Mouse (Mus musculus) neural tube, embryonic 14.5 days (tissue): ENCODE data around the gene Cachd1. TPM values are rescaled to one million over a fixed set of nuclear protein-coding genes. Genes with fewer than 3 reads are reported as not detected.

Experiments
- ATAC-seq: fragments of 200-750 bp; cut with Nextera tagmentation; 2 replicates; pipeline ENCODE4 v1.8.0; 2017; ENCODE audit warnings: low read depth, mild to moderate bottlenecking, moderate TSS enrichment, moderate library complexity
- H3K27ac ChIP-seq: fragments of 300-500 bp; sonication (generic); 2 replicates; pipeline ENCODE4 v1.5.1; 2014; ENCODE audit warnings: low read depth, mild to moderate bottlenecking, control low read depth, low read length, moderate library complexity, mixed read lengths
- H3K27me3 ChIP-seq: fragments of 300-500 bp; sonication (generic); 2 replicates; pipeline ENCODE4 v1.6.1; 2014; ENCODE audit warnings: low read length; ENCODE audit not compliant: control insufficient read depth, insufficient read depth
- H3K36me3 ChIP-seq: fragments of 300-500 bp; sonication (generic); 2 replicates; pipeline ENCODE4 v1.6.1; 2014; ENCODE audit warnings: low read length, mixed read lengths; ENCODE audit not compliant: control insufficient read depth, insufficient read depth
- H3K4me1 ChIP-seq: fragments of 300-500 bp; sonication (generic); 2 replicates; pipeline ENCODE4 v1.6.1; 2014; ENCODE audit warnings: low read length; ENCODE audit not compliant: control insufficient read depth, insufficient read depth
- H3K4me2 ChIP-seq: fragments of 300-500 bp; sonication (generic); 2 replicates; pipeline ENCODE4 v1.6.1; 2014; ENCODE audit warnings: mild to moderate bottlenecking, low read depth, low read length, control low read depth
- H3K4me3 ChIP-seq: fragments of 300-500 bp; sonication (generic); 2 replicates; pipeline ENCODE4 v1.5.1; 2014; ENCODE audit warnings: low read depth, low read length, control low read depth, mixed read lengths
- H3K9ac ChIP-seq: fragments of 300-500 bp; sonication (generic); replicated peaks from 2 replicates; pipeline ENCODE4 v1.6.1; 2014; ENCODE audit warnings: low read depth, mild to moderate bottlenecking, control low read depth, low read length, mixed read lengths
- H3K9me3 ChIP-seq: fragments of 300-500 bp; sonication (generic); 2 replicates; pipeline ENCODE4 v1.6.1; 2016; ENCODE audit warnings: low read length; ENCODE audit not compliant: control insufficient read depth
- WGBS: fragments of 180-500 bp; shearing (Covaris S2); extraction: QIAGEN DNeasy Blood & Tissue Kit; methylation state at CpG from one replicate; pipeline ENCODE4 v1.1.7; 2014; 5-methylcytosine and 5-hydroxymethylcytosine counted together
- polyA plus RNA-seq: library from polyadenylated mRNA; unstranded; fragments of >200 nt; fragmentation: Nextera tagmentation; extraction: Ambion mirVana; gene quantifications from 2 replicates; pipeline ENCODE4 v1.2.1, GENCODE M21; 2014

Gene Cachd1
- polyA plus RNA-seq, 1 experiment from 2014 or later: 15.3 TPM

DNA sequence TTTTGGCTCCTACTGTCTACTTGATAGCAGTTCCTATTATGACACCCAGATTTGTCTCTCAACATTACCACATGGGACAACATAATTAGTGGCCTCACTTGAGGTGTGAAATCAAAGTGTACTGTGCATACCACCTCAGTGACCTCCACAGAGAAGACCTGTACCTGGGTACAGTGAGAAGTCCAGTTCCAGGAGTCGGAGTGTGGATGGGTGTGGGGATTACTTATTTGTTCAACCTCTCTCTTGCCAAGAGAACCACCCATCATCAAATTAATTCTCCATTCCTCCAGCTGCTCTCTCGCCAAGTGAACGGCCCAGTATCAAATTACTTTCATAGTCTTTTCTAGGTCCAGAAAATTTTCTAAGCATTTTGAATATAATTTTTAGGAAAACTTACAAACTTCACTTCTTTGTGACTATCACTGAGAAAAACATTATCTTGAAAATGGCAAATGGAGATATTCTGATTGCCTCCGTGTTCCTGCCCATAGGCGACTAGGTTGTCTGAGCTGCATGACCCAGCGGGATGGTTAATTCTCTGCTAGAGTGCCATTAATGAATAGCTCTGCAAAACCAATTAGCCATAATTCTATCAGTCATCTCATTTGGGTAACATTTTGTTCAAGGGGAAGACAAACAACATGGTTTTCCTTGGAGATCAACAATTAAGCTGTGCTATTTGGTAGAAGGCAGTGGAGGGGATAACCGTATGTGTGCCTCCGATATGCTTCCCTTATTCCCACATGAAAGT is 120.0 kb downstream of the Cachd1 start:
- no peak overlapping the region for H3K27ac ChIP-seq
- H3K4me2 ChIP-seq: no peak overlapping the region
- no peaks in the 10 kb centered on the region for H3K36me3 ChIP-seq
- peak; percentile 31 for ATAC-seq
- no peaks in the 10 kb centered on the region for H3K4me1 ChIP-seq
- H3K9me3 ChIP-seq: no peaks in the 10 kb centered on the region
- WGBS: 44% methylated on average over 8 of the region's 8 CpGs
- H3K4me3 ChIP-seq: no peak overlapping the region
- no peak overlapping the region for H3K9ac ChIP-seq
- H3K27me3 ChIP-seq: no peaks in the 10 kb centered on the region

DNA sequence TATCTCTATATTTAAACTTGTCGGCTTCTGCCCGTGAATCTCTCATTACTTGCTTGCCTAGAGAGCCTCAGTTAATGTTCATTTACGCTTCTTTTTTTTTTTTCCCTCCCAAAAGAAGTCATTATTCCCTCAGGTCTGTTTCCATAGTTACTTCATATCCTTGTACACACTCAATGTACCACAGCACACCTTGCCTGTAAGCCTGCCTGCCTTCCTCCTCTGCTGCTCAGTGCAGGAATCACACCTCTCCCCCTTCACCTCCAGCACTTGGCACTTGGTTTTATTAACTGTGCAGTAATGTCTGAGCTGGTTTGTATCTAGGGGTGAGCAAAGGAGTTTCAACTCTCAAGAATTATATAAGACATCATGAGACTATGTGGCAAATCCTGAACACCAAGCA is 121.5 kb downstream of the Cachd1 start:
- Histone ChIP-seq H3K36me3 (no peaks in the 10 kb centered on the region), H3K4me3 (no peak overlapping the region), H3K27me3 (no peaks in the 10 kb centered on the region), H3K4me1 (no peaks in the 10 kb centered on the region), H3K27ac (no peak overlapping the region), H3K9me3 (no peaks in the 10 kb centered on the region), H3K4me2 (no peak overlapping the region), H3K9ac (no peak overlapping the region)
- WGBS: 69% methylated on average over 3 of the region's 3 CpGs
- ATAC-seq: peak; percentile 73; the same call in 1 of the 2 replicates

DNA sequence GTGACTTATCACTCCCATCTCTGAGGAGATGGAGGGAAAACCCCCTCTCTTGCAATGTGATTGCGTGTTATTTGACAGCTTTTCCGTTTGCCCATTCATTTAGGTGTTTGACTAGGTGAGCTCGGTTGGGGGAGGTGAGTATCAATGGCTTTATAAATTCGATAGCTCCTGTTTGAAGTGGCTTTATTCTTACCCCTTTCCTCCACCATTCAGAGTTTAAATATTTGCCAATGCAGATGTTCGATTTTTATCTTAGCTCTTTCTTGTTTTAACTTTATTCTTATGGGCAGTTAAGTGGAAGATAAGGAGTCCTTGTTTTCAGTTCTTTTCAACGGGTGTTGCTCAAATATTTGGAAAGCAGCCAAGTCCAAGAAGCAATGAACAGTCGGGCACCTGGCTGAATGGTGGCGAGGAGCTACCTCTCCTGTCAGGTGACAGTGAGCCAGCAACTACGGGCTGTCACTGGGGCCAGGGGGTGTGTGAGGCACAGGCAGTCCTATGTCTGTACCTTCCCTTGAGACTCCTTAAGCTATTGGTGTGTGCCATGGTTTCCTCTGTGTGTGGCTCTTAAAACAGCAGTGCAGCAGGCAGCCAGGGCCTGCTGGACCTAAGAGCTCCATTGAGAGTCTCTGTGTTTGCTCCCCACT is 133.3 kb downstream of the Cachd1 start:
- Histone ChIP-seq H3K27ac (no peak overlapping the region), H3K9me3 (no peaks in the 10 kb centered on the region), H3K4me1 (peaks cover 18% of the 10 kb centered on the region; the same call in 1 of the 2 replicates), H3K36me3 (no peaks in the 10 kb centered on the region), H3K4me2 (no peak overlapping the region), H3K27me3 (no peaks in the 10 kb centered on the region), H3K9ac (no peak overlapping the region), H3K4me3 (no peak overlapping the region)
- 49% methylated on average over 9 of the region's 9 CpGs for WGBS
- ATAC-seq: peak; percentile 60; the same call in 1 of the 2 replicates

DNA sequence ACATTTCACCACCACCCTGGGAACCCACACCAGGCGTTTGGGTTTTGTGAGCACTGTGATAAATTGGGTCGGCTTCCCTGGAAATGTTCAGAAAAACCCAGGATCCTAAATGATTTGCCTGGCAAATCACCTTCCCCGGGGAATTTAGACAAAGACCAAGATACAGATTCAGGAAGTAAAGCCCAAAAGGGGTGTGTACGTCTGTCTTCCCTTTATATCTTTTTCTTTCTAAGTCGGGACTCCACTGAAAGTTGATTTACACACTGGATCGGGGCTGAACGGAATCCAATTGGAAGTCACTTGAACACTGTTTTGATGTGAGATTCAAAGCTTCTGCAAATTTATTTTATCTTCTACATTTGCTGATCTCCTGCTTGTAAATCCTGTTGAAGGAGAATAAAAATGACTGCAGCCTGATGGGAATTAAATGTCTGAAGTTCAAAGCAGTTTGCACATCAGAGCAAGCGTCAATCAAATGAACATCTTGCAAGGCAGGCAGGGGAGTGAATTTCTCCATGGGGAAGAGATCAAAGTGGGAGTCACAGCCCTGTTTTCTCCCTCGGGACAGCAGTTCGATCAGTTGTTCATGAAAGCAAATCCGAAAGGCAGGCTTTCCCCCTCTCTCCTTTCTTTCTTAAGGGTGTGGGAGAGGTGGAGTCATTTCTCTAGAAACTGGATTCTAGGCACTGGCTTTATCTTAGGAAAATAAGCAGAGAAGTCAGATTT is 134.3 kb downstream of the Cachd1 start:
- 5% methylated on average over 11 of the region's 11 CpGs for WGBS
- Histone ChIP-seq H3K9me3 (no peaks in the 10 kb centered on the region), H3K27me3 (no peaks in the 10 kb centered on the region), H3K9ac (no peak overlapping the region), H3K4me1 (peaks cover 18% of the 10 kb centered on the region; the same call in 1 of the 2 replicates), H3K4me3 (no peak overlapping the region), H3K4me2 (no peak overlapping the region), H3K36me3 (no peaks in the 10 kb centered on the region), H3K27ac (no peak overlapping the region)
- ATAC-seq: no peak

DNA sequence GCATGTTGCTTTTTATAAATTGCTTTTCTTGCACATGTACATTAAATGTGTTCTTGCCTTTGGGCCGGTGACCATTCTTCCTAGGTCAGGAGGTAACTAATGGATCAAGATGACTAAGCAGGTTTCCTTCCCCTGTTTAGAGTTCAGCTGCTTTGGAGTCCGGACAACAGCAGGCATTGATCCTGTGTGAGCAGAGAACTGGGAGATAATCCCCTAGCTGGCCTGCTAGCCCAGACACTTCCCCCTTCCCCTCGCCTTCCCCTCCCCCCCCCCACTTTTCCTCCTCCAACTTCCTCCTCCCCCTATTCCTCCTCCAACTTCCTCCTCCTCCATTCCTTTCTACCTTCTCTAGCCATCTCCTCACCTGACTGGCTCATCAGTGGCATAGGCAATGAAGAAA is 135.2 kb downstream of the Cachd1 start:
- WGBS: 55% methylated on average over 3 of the region's 3 CpGs
- no peaks in the 10 kb centered on the region for H3K27me3 ChIP-seq
- no peak overlapping the region for H3K4me2 ChIP-seq
- no peaks in the 10 kb centered on the region for H3K36me3 ChIP-seq
- H3K9ac ChIP-seq: no peak overlapping the region
- no peak overlapping the region for H3K27ac ChIP-seq
- no peaks in the 10 kb centered on the region for H3K9me3 ChIP-seq
- H3K4me1 ChIP-seq: peaks cover 18% of the 10 kb centered on the region; the same call in 1 of the 2 replicates
- H3K4me3 ChIP-seq: no peak overlapping the region
- no peak for ATAC-seq

DNA sequence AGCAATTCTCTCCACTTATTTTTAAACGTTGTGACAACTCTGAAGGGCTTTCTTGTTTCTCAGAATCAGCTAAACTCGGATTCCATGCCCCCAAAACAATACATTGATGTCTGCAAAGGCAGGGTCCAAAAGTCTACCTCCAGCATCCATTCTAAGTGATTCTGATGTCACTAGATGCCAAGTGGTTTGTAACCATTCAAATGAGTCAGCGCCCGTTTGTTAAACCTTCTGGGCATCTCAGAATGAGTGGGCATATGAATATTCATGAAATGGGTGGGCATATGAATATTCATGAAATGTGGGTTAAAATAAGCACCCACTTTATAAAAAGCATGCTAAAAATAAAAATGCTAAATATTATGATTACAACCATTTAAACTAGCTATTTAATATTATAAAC is 137.2 kb downstream of the Cachd1 start:
- H3K9ac ChIP-seq: no peak overlapping the region

DNA sequence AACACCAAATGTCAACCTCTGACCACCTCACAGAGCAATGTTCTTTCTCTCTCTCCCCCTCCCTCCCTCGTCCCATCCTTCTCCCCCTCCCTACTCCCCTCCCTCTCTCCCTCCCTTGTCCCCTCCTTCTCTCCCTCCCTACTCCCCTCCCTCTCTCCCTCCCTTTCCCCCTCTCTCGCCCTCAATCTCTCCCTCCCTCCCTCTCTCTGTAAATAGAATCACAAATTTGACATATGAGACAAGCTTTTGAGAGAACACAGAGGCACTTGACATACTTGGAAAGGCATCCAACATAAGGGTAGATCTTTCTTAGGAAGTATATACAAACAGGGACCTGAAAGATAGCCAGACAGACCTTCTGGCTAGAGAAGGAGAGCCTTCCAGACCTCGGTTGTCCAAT is 138.1 kb downstream of the Cachd1 start:
- 40% methylated on average over 3 of the region's 3 CpGs for WGBS

More for the DNA sequence above, 137.2 kb downstream of the Cachd1 start:
- no peak for ATAC-seq
- no peaks in the 10 kb centered on the region for H3K9me3 ChIP-seq
- no peaks in the 10 kb centered on the region for H3K36me3 ChIP-seq
- H3K27me3 ChIP-seq: no peaks in the 10 kb centered on the region
- no peak overlapping the region for H3K4me2 ChIP-seq
- H3K4me1 ChIP-seq: peaks cover 18% of the 10 kb centered on the region; the same call in 1 of the 2 replicates
- 41% methylated on average over 4 of the region's 4 CpGs for WGBS
- H3K27ac ChIP-seq: no peak overlapping the region
- H3K4me3 ChIP-seq: no peak overlapping the region

DNA sequence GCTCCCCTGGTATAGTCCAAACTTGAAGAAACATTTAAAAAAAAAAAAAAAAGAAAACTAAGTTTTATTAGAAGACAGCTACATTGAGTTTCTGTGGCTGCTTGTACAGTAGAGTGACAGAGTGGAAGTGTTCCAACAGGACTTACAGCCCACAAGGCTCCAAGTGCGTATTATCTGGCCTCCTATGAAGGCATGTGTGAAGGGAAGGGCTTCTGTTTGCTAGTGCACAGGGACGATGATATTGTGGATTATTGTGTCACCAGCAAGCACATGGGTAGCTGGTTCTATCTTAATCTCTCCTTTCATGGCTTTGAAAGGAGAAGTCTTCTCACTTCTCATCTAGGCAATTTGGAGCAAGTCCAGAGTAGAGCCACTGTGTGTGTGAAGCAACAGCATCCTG is 138.6 kb downstream of the Cachd1 start:
- no peak overlapping the region for H3K27ac ChIP-seq
- no peak overlapping the region for H3K4me2 ChIP-seq
- H3K4me3 ChIP-seq: no peak overlapping the region
- no peaks in the 10 kb centered on the region for H3K36me3 ChIP-seq
- peaks cover 14% of the 10 kb centered on the region; the same call in 1 of the 2 replicates for H3K4me1 ChIP-seq
- 95% methylated on average over 2 of the region's 2 CpGs for WGBS
- no peaks in the 10 kb centered on the region for H3K27me3 ChIP-seq
- no peak for ATAC-seq
- no peaks in the 10 kb centered on the region for H3K9me3 ChIP-seq
- no peak overlapping the region for H3K9ac ChIP-seq

More for the DNA sequence above, 138.1 kb downstream of the Cachd1 start:
- ATAC-seq: no peak
- H3K4me2 ChIP-seq: no peak overlapping the region
- H3K4me1 ChIP-seq: peaks cover 18% of the 10 kb centered on the region; the same call in 1 of the 2 replicates
- H3K27me3 ChIP-seq: no peaks in the 10 kb centered on the region
- no peaks in the 10 kb centered on the region for H3K36me3 ChIP-seq
- H3K27ac ChIP-seq: no peak overlapping the region
- H3K9me3 ChIP-seq: no peaks in the 10 kb centered on the region
- H3K4me3 ChIP-seq: no peak overlapping the region
- no peak overlapping the region for H3K9ac ChIP-seq

DNA sequence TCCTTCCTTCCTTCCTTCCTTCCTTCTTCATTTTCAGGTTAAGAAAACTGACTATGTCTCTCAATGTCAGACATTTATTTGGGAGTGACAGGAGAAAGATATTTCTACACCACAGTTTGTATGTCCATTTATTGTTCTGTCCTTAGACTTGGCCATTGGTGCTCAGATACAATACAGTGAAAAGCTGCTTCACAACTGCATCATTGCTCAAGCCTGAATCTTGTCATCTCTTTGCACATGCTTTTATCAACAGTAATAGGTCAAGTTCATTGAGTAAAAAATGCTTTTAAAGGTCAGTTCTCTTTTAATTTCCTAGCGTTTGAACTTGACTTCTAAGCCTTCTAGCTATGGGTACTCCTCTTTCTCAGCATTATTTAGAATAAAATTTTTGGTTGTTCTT is 141.0 kb downstream of the Cachd1 start:
- H3K4me2 ChIP-seq: no peak overlapping the region
- no peak overlapping the region for H3K9ac ChIP-seq
- no peaks in the 10 kb centered on the region for H3K27me3 ChIP-seq
- 92% methylated on average over 1 of the region's 1 CpGs for WGBS
- H3K36me3 ChIP-seq: no peaks in the 10 kb centered on the region
- no peak overlapping the region for H3K4me3 ChIP-seq
- 0 out of 2 replicates have a peak, but pooled peaks cover 3% of the 10 kb centered on the region for H3K4me1 ChIP-seq
- ATAC-seq: no peak
- H3K9me3 ChIP-seq: no peaks in the 10 kb centered on the region
- H3K27ac ChIP-seq: no peak overlapping the region
